Mouse (Mus musculus): ENCODE results near the gene Dusp14. TPM values are rescaled to one million over a fixed set of nuclear protein-coding genes. Genes with fewer than 3 reads are reported as not detected.

The Dusp14 gene
- polyA plus RNA-seq, 1 experiment from 2014 or later, result 21.1 TPM

GRCm38 (mm10) chr11:84044988-84045387 lies 24.1 kb downstream of the Dusp14 start:
- no peaks in the 10 kb centered on the region for H3K9me3 ChIP-seq (ENCODE audit: control insufficient read depth, low read length)
- no peaks in the 10 kb centered on the region for H3K27me3 ChIP-seq (replicated peaks; ENCODE audit: control insufficient read depth, insufficient read depth, low read length)
- no peak overlapping the region for H3K4me2 ChIP-seq (ENCODE audit: low read depth, low read length)
- no peak overlapping the region for H3K27ac ChIP-seq (replicated peaks; ENCODE audit: low read depth, low read length)
- H3K4me1 ChIP-seq (ENCODE audit: control insufficient read depth, insufficient read depth, low read length), result peaks cover 12% of the 10 kb centered on the region
- ATAC-seq (ENCODE audit: low read depth), result no peak
- no peak for DNase-seq (ENCODE audit: low spot score)
- H3K36me3 ChIP-seq (ENCODE audit: control insufficient read depth, insufficient read depth, low read length), result peaks cover 11% of the 10 kb centered on the region
- 24% methylated on average over 1 of the region's 1 CpGs for WGBS
- no peak overlapping the region for H3K9ac ChIP-seq (ENCODE audit: low read depth, low read length)
- H3K4me3 ChIP-seq (ENCODE audit: low read depth, low read length), result no peak overlapping the region

DNA sequence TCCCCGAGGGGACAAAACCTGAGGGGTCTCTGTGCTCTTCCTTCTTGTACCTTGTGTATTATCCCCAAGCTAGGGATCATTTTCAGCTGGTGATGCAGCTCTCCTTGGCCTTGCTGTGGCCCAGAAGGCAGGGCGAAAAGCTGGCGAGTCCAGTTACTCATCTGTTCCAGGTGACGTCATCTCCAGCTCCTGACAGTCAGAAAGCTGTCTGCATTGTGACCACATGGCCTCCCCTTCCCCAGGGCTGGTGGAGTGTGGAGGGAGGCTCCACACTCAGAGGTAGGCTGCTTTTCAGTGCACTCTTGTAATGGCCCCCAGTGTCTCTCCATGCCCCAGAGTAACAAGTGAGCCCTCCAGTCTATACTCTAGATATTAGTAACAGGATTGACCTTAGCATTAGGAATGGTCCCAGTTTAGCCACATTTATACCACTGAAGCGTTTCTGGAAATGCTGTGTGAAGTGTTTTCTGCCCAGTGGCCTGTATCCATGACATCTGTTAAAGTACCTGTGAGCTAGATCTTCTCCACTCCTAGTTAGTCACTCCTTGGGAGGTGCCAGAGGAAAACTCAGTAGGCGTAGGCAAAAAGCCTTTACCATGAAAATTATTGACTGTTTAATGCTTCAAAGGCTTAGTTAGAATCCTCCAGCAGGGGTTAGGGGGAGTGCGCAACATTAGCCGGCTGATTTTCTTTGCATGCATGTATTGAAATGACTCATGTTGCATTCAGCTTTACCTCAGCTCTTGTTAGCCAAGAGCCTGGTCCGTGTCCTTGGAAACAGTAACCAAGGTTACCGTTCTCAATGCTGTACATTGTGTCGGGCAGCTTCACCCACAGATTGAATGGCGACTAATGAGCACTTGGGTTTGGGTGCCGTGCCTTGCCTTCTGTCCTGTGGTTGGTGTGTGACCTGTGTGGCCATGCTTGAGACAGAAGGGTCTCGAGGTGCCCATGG lies 26.0 kb downstream of the Dusp14 start:
- no peak overlapping the region for H3K4me3 ChIP-seq (ENCODE audit: low read depth, low read length)
- no peaks in the 10 kb centered on the region for H3K9me3 ChIP-seq (ENCODE audit: control insufficient read depth, low read length)
- H3K36me3 ChIP-seq (ENCODE audit: control insufficient read depth, insufficient read depth, low read length), result peaks cover 11% of the 10 kb centered on the region
- no peak overlapping the region for H3K9ac ChIP-seq (ENCODE audit: low read depth, low read length)
- H3K27me3 ChIP-seq (replicated peaks; ENCODE audit: control insufficient read depth, insufficient read depth, low read length), result no peaks in the 10 kb centered on the region
- peaks cover 12% of the 10 kb centered on the region for H3K4me1 ChIP-seq (ENCODE audit: control insufficient read depth, insufficient read depth, low read length)
- DNase-seq (ENCODE audit: low spot score) (peak; percentile 93), ATAC-seq (ENCODE audit: low read depth) (peak; percentile 88)
- H3K27ac ChIP-seq (replicated peaks; ENCODE audit: low read depth, low read length), result no peak overlapping the region; the same call in 1 of the 2 replicates
- WGBS, result 39% methylated on average over 14 of the region's 14 CpGs
- H3K4me2 ChIP-seq (ENCODE audit: low read depth, low read length), result no peak overlapping the region

GRCm38 (mm10) chr11:84040621-84041020 lies 28.4 kb downstream of the Dusp14 start:
- no peak overlapping the region for H3K4me2 ChIP-seq (ENCODE audit: low read depth, low read length)
- H3K4me3 ChIP-seq (ENCODE audit: low read depth, low read length), result no peak overlapping the region
- H3K27ac ChIP-seq (replicated peaks; ENCODE audit: low read depth, low read length), result no peak overlapping the region
- ATAC-seq (ENCODE audit: low read depth) (no peak), DNase-seq (ENCODE audit: low spot score) (no peak)
- H3K27me3 ChIP-seq (replicated peaks; ENCODE audit: control insufficient read depth, insufficient read depth, low read length), result no peaks in the 10 kb centered on the region
- no peak overlapping the region for H3K9ac ChIP-seq (ENCODE audit: low read depth, low read length)
- H3K4me1 ChIP-seq (ENCODE audit: control insufficient read depth, insufficient read depth, low read length), result peaks cover 12% of the 10 kb centered on the region
- H3K9me3 ChIP-seq (ENCODE audit: control insufficient read depth, low read length), result no peaks in the 10 kb centered on the region
- WGBS, result 70% methylated on average over 6 of the region's 6 CpGs
- peaks cover 11% of the 10 kb centered on the region for H3K36me3 ChIP-seq (ENCODE audit: control insufficient read depth, insufficient read depth, low read length)

DNA sequence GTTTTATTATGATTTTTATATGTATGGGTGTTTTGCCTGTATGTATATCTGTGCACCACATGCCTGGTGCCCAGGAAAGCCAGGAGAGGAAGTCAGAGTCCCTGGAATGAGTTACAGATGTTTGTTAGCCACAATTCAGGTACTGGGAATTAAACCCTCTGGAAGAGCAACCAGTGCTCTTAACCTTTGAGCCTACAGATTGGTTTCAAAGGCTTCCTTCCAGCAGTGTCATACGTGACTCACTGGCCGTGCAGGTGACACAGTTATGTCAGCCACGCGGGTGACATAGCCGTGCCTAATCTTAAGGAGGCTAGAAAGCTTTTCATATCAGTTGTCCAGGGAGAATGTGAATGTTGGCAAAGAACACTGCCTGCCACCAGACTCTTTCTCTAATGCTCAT lies 35.4 kb downstream of the Dusp14 start:
- Histone ChIP-seq H3K4me2 (ENCODE audit: low read depth, low read length) (no peak overlapping the region), H3K9me3 (ENCODE audit: control insufficient read depth, low read length) (no peaks in the 10 kb centered on the region), H3K27me3 (replicated peaks; ENCODE audit: control insufficient read depth, insufficient read depth, low read length) (no peaks in the 10 kb centered on the region), H3K4me1 (ENCODE audit: control insufficient read depth, insufficient read depth, low read length) (no peaks in the 10 kb centered on the region), H3K36me3 (ENCODE audit: control insufficient read depth, insufficient read depth, low read length) (peaks cover 17% of the 10 kb centered on the region; the same call in 1 of the 2 replicates), H3K9ac (ENCODE audit: low read depth, low read length) (no peak overlapping the region), H3K27ac (replicated peaks; ENCODE audit: low read depth, low read length) (no peak overlapping the region), H3K4me3 (ENCODE audit: low read depth, low read length) (no peak overlapping the region)
- ATAC-seq (ENCODE audit: low read depth), result no peak
- no peak for DNase-seq (ENCODE audit: low spot score)
- 40% methylated on average over 5 of the region's 5 CpGs for WGBS

DNA sequence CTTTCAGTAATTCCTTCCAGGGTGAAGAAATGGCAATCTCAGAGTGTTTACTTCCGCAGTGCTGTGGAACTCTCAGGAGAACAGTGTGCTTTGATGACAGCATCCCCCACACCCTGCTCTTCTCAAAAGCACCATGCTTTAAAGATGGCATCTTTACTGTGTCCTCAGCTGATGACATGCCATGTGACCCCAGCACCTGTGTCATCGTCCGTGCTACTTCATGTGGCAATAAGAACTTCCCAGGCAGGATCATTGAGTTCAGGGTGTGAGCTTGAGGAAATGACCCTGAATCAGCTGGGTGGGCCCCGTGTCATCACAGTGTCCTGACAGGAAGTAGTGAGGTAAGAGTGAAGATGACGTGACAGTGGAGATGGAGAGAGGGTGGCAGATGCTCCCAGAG lies 36.5 kb downstream of the Dusp14 start:
- ATAC-seq (ENCODE audit: low read depth), result no peak
- Histone ChIP-seq H3K9ac (ENCODE audit: low read depth, low read length) (no peak overlapping the region), H3K4me2 (ENCODE audit: low read depth, low read length) (no peak overlapping the region), H3K4me1 (ENCODE audit: control insufficient read depth, insufficient read depth, low read length) (no peaks in the 10 kb centered on the region), H3K27me3 (replicated peaks; ENCODE audit: control insufficient read depth, insufficient read depth, low read length) (no peaks in the 10 kb centered on the region), H3K27ac (replicated peaks; ENCODE audit: low read depth, low read length) (no peak overlapping the region), H3K9me3 (ENCODE audit: control insufficient read depth, low read length) (no peaks in the 10 kb centered on the region), H3K36me3 (ENCODE audit: control insufficient read depth, insufficient read depth, low read length) (peaks cover 27% of the 10 kb centered on the region; the same call in 1 of the 2 replicates), H3K4me3 (ENCODE audit: low read depth, low read length) (no peak overlapping the region)
- WGBS, result 80% methylated on average over 5 of the region's 5 CpGs
- DNase-seq (ENCODE audit: low spot score), result no peak

GRCm38 (mm10) chr11:84031971-84032370 lies 37.1 kb downstream of the Dusp14 start:
- ATAC-seq (ENCODE audit: low read depth) (no peak), DNase-seq (ENCODE audit: low spot score) (no peak)
- no peaks in the 10 kb centered on the region for H3K27me3 ChIP-seq (replicated peaks; ENCODE audit: control insufficient read depth, insufficient read depth, low read length)
- no peak overlapping the region for H3K4me2 ChIP-seq (ENCODE audit: low read depth, low read length)
- no peak overlapping the region for H3K4me3 ChIP-seq (ENCODE audit: low read depth, low read length)
- H3K27ac ChIP-seq (replicated peaks; ENCODE audit: low read depth, low read length), result no peak overlapping the region
- H3K9me3 ChIP-seq (ENCODE audit: control insufficient read depth, low read length), result no peaks in the 10 kb centered on the region
- peaks cover 33% of the 10 kb centered on the region for H3K36me3 ChIP-seq (ENCODE audit: control insufficient read depth, insufficient read depth, low read length)
- WGBS, result 51% methylated on average over 9 of the region's 9 CpGs
- no peak overlapping the region for H3K9ac ChIP-seq (ENCODE audit: low read depth, low read length)
- no peaks in the 10 kb centered on the region for H3K4me1 ChIP-seq (ENCODE audit: control insufficient read depth, insufficient read depth, low read length)

DNA sequence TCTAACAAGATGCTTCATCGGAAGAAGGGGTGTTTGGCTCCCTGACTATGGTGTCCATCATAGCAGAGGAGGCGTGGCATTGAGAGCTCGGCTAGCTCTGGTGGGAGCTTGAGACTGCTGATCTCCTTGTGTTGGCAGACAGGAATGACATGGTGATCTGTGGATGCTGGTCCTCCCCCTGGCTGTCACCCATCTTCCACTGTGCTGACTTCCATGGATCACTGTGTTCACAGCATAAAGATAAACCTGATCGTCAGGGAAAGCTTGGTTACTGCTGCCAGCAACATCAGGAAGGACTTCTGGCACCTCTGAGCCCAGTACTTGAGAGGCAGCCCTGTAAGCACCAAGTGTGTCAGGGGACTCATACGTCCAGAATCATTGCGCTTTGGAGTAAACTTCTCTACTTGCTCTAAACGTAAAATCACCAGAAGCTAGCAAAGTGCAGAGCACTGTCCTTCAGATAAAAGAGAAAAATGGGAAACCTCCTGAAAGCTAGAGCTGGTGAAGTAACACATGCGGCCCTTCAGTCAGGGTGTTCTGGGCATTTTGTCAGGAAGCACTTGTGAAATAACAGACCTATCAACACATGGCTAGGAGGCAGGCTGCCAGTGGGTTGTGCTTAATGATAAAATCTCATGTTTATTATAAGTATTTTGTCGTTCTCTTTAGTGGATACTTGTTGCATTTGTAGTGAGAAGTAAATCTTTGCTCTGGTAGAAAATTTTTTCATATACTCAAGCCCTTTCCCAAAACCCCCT lies 40.6 kb downstream of the Dusp14 start:
- Histone ChIP-seq H3K4me3 (ENCODE audit: low read depth, low read length) (no peak overlapping the region), H3K36me3 (ENCODE audit: control insufficient read depth, insufficient read depth, low read length) (peaks cover 63% of the 10 kb centered on the region), H3K9me3 (ENCODE audit: control insufficient read depth, low read length) (no peaks in the 10 kb centered on the region), H3K9ac (ENCODE audit: low read depth, low read length) (no peak overlapping the region), H3K27ac (replicated peaks; ENCODE audit: low read depth, low read length) (no peak overlapping the region), H3K4me1 (ENCODE audit: control insufficient read depth, insufficient read depth, low read length) (no peaks in the 10 kb centered on the region), H3K4me2 (ENCODE audit: low read depth, low read length) (no peak overlapping the region), H3K27me3 (replicated peaks; ENCODE audit: control insufficient read depth, insufficient read depth, low read length) (no peaks in the 10 kb centered on the region)
- DNase-seq (ENCODE audit: low spot score), result no peak
- WGBS, result 74% methylated on average over 9 of the region's 9 CpGs
- no peak for ATAC-seq (ENCODE audit: low read depth)

DNA sequence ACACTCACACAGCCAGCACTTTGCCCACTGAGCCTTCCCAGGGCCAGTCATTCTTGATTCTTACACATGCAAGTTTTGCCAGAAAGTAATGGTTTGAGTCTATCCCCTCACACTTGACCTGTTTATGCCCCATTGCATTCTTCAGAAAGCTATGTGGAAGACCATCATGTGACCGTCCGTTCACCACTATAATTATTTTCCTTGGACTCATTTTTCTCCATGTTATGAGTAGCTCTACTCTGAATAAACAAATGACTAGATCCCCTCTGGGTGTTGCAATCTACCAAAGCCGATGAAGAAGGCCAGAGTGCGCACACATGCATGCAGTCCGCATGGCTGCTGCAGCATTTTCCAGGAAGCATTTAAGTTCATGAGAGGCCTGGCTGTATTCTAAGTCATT lies 41.8 kb downstream of the Dusp14 start:
- ATAC-seq (ENCODE audit: low read depth) (no peak), DNase-seq (ENCODE audit: low spot score) (no peak)
- H3K9ac ChIP-seq (ENCODE audit: low read depth, low read length), result no peak overlapping the region
- WGBS, result 86% methylated on average over 5 of the region's 5 CpGs
- H3K9me3 ChIP-seq (ENCODE audit: control insufficient read depth, low read length), result no peaks in the 10 kb centered on the region
- H3K27me3 ChIP-seq (replicated peaks; ENCODE audit: control insufficient read depth, insufficient read depth, low read length), result no peaks in the 10 kb centered on the region
- no peaks in the 10 kb centered on the region for H3K4me1 ChIP-seq (ENCODE audit: control insufficient read depth, insufficient read depth, low read length)
- H3K4me2 ChIP-seq (ENCODE audit: low read depth, low read length), result no peak overlapping the region
- H3K27ac ChIP-seq (replicated peaks; ENCODE audit: low read depth, low read length), result no peak overlapping the region
- no peak overlapping the region for H3K4me3 ChIP-seq (ENCODE audit: low read depth, low read length)
- H3K36me3 ChIP-seq (ENCODE audit: control insufficient read depth, insufficient read depth, low read length), result peaks cover 68% of the 10 kb centered on the region

Data from embryonic facial prominence, embryonic 14.5 days (tissue).